ENCODE assay signal across 13 mouse cellular contexts in the genomic region with DNA sequence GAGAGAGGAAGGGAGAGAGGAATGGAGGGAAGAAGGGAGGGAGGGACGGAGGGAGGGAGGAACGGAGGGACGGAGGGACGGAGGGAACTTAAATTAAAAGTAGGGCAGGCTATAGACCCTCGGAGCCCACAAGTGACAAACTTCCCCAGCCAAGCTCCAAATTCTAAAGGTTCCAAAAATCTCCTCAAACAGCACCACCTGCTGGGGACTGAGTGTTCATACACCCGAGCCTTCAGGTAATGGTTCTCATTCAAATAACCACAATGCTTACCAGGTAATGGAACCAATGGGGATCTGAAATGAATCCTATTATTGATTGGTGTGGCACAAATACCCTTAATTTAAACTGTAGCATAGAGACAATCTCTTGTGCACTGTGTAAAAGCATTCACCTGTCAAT.
DNase-seq lines count a peak whose midpoint lies in the region; ATAC-seq and TF ChIP-seq lines count a peak whose summit lies in the region.
"Had no signal": no experiment of that assay in that cellular context is flagged by ENCODE, and none has a peak within 500 bp of the region (broad histone marks: within the 10 kb centered on the region; RNA-seq: fewer than 3 reads in every experiment).

No protein-coding gene starts in this region.

- H3K4me1 ChIP-seq in liver, embryonic 14.5 days (replicated peaks; ENCODE audit: control insufficient read depth in 2 of 2, insufficient read depth in 2 of 2, low read length in 1 of 2), result no peaks in the 10 kb centered on the region
- no peaks in the 10 kb centered on the region for H3K4me1 ChIP-seq in liver, embryonic 11.5 days (replicated peaks; ENCODE audit: control insufficient read depth, insufficient read depth, low read length)
- H3K4me1 ChIP-seq in MEL (ENCODE audit: control insufficient read depth in 1 of 2, insufficient read depth in 2 of 2, low read length in 2 of 2), result no peaks in the 10 kb centered on the region
- H3K4me1 ChIP-seq: neural tube, embryonic 12.5 days had no signal

- WGBS in liver, embryonic 14.5 days (ENCODE audit: insufficient replicate concordance), result 50% methylated on average over 6 of the region's 6 CpGs
- WGBS in liver, embryonic 11.5 days, result 49% methylated on average over 6 of the region's 6 CpGs

- peak; percentile 18; the same call in 1 of the 2 replicates for TF ChIP-seq CTCF in liver, embryonic 14.5 days (IDR thresholded peaks at IDR 0.05; ENCODE audit: low read depth)
- TF ChIP-seq CTCF in MEL (IDR thresholded peaks at IDR 0.05 in 2 of 3, conservative IDR thresholded peaks at IDR 0.05 in 1 of 3; ENCODE audit: control insufficient read depth in 1 of 3, insufficient read depth in 1 of 3, low read depth in 2 of 3, low read length in 3 of 3, poor library complexity in 1 of 3, severe bottlenecking in 1 of 3), result peak in 1 of 3 experiments; percentile 4; a peak in 1 of 6 replicates

- no peak for TF ChIP-seq RAD21 in MEL (IDR thresholded peaks at IDR 0.05; ENCODE audit: low read depth, low read length)

- no peak overlapping the region for H3K9ac ChIP-seq in liver, embryonic 14.5 days (replicated peaks)
- no peak overlapping the region for H3K9ac ChIP-seq in liver, embryonic 11.5 days (ENCODE audit: low read depth, low read length)
- no peak overlapping the region for H3K9ac ChIP-seq in MEL (ENCODE audit: control insufficient read depth, low read depth, low read length, poor library complexity, severe bottlenecking)
- H3K9ac ChIP-seq: neural tube, embryonic 12.5 days had no signal

- no peaks in the 10 kb centered on the region for H3K79me2 ChIP-seq in MEL (ENCODE audit: control insufficient read depth, insufficient read depth, low read length, poor library complexity)

- TF ChIP-seq EP300 in liver, embryonic 14.5 days (IDR thresholded peaks at IDR 0.05; ENCODE audit: low read depth), result no peak
- TF ChIP-seq EP300 in MEL (IDR thresholded peaks at IDR 0.05; ENCODE audit: low read depth in 1 of 2, low read length in 2 of 2), result no peak

- no peak for DNase-seq in frontal cortex, postnatal 14 days (ENCODE audit: low spot score in 2 of 2)
- no peak for DNase-seq in liver, embryonic 14.5 days (ENCODE audit: low read depth in 3 of 3, low spot score in 3 of 3)
- DNase-seq in liver, embryonic 11.5 days (ENCODE audit: low spot score), result no peak
- peak; percentile 1 for DNase-seq in MEL (ENCODE audit: low read depth, low spot score)
- peak; percentile 33 for DNase-seq in embryo, embryonic 11 days
- DNase-seq in spleen, postnatal 4 days (ENCODE audit: low spot score in 2 of 2), result no peak
- DNase-seq: cerebellum, adult 8-10 months; gastrocnemius, postnatal 25 days; kidney, postnatal 14 days had no signal

- no peaks in the 10 kb centered on the region; the same call in 1 of the 2 replicates for H3K9me3 ChIP-seq in liver, embryonic 14.5 days (ENCODE audit: control insufficient read depth, low read length)
- no peaks in the 10 kb centered on the region for H3K9me3 ChIP-seq in liver, embryonic 11.5 days (ENCODE audit: control insufficient read depth, low read length)
- no peaks in the 10 kb centered on the region for H3K9me3 ChIP-seq in MEL (replicated peaks; ENCODE audit: insufficient read depth, low read length)
- H3K9me3 ChIP-seq: neural tube, embryonic 12.5 days had no signal

- H3K27ac ChIP-seq in liver, embryonic 14.5 days, result no peak overlapping the region
- H3K27ac ChIP-seq in liver, embryonic 11.5 days (ENCODE audit: low read depth, low read length), result no peak overlapping the region
- H3K27ac ChIP-seq in MEL (ENCODE audit: control insufficient read depth, low read depth, low read length), result no peak overlapping the region
- H3K27ac ChIP-seq: neural tube, embryonic 12.5 days had no signal

- H3K4me2 ChIP-seq in liver, embryonic 14.5 days (ENCODE audit: low read depth), result no peak overlapping the region
- no peak overlapping the region for H3K4me2 ChIP-seq in liver, embryonic 11.5 days
- H3K4me2 ChIP-seq: neural tube, embryonic 12.5 days had no signal

- no peak overlapping the region for H3K4me3 ChIP-seq in liver, embryonic 14.5 days (ENCODE audit: insufficient read depth in 1 of 2, low read depth in 2 of 2, low read length in 2 of 2)
- H3K4me3 ChIP-seq in liver, embryonic 11.5 days (ENCODE audit: low read depth, low read length), result no peak overlapping the region
- no peak overlapping the region for H3K4me3 ChIP-seq in MEL (ENCODE audit: control insufficient read depth in 1 of 2, insufficient read depth in 1 of 2, low read depth in 2 of 2, low read length in 2 of 2)
- H3K4me3 ChIP-seq: erythroblast, embryonic 14.5 days; neural tube, embryonic 12.5 days had no signal

- no peak for TF ChIP-seq POLR2A in MEL (IDR thresholded peaks at IDR 0.05; ENCODE audit: control insufficient read depth in 1 of 2, insufficient read depth in 1 of 2, low read depth in 1 of 2, low read length in 2 of 2, poor library complexity in 1 of 2)

- H3K27me3 ChIP-seq in liver, embryonic 14.5 days (ENCODE audit: control insufficient read depth, insufficient read depth, low read length), result no peaks in the 10 kb centered on the region
- no peaks in the 10 kb centered on the region for H3K27me3 ChIP-seq in liver, embryonic 11.5 days (replicated peaks; ENCODE audit: control insufficient read depth, insufficient read depth, low read length)
- H3K27me3 ChIP-seq in MEL (ENCODE audit: control insufficient read depth in 1 of 2, insufficient read depth in 2 of 2, low read length in 2 of 2), result no peaks in the 10 kb centered on the region
- H3K27me3 ChIP-seq: neural tube, embryonic 12.5 days had no signal

- ATAC-seq in frontal cortex, adult (ENCODE audit: low TSS enrichment), result peak; percentile 34; the same call in 1 of the 2 replicates
- no peak for ATAC-seq in liver, embryonic 14.5 days (ENCODE audit: insufficient read depth)
- ATAC-seq in liver, embryonic 11.5 days (replicated peaks; ENCODE audit: low FRiP score), result no peak
- ATAC-seq in monocyte, adult 5-6 weeks (replicated peaks; ENCODE audit: insufficient number of reproducible peaks, low FRiP score, low TSS enrichment, poor library complexity, severe bottlenecking), result no peak

- H3K36me3 ChIP-seq in liver, embryonic 14.5 days (replicated peaks; ENCODE audit: control insufficient read depth, insufficient read depth, low read depth), result no peaks in the 10 kb centered on the region
- no peaks in the 10 kb centered on the region for H3K36me3 ChIP-seq in liver, embryonic 11.5 days (ENCODE audit: control insufficient read depth, insufficient read depth, low read length)
- no peaks in the 10 kb centered on the region for H3K36me3 ChIP-seq in MEL (ENCODE audit: control insufficient read depth in 1 of 2, insufficient read depth in 2 of 2, low read length in 2 of 2)
- H3K36me3 ChIP-seq: neural tube, embryonic 12.5 days had no signal

TF ChIP-seq in MEL, 35 proteins besides CTCF, POLR2A, EP300 and RAD21:
- TF ChIP-seq TAL1 (IDR thresholded peaks at IDR 0.05; ENCODE audit: low read length) (no peak), MAFK (IDR thresholded peaks at IDR 0.05; ENCODE audit: borderline replicate concordance, low read depth, low read length) (no peak), TBP (IDR thresholded peaks at IDR 0.05; ENCODE audit: low read depth, low read length) (no peak), GABPA (IDR thresholded peaks at IDR 0.05; ENCODE audit: low read depth, low read length) (no peak), TCF12 (IDR thresholded peaks at IDR 0.05; ENCODE audit: low read depth, low read length) (no peak), GATA1 (IDR thresholded peaks at IDR 0.05; ENCODE audit: low read depth, low read length) (no peak), MAX (IDR thresholded peaks at IDR 0.05; ENCODE audit: low read length) (no peak), ZC3H11A (IDR thresholded peaks at IDR 0.05; ENCODE audit: low read depth, low read length) (no peak), POLR2AphosphoS5 (IDR thresholded peaks at IDR 0.05; ENCODE audit: borderline replicate concordance, low read depth, low read length) (no peak), E2F4 (IDR thresholded peaks at IDR 0.05; ENCODE audit: borderline replicate concordance, low read depth, low read length) (no peak)

Comparison
In these comparisons a context has a peak if more than half of its experiments do, and no peak if none do; other contexts are left out.
1. DNase-seq: peak in MEL (single experiment) and embryo, embryonic 11 days (single experiment); none in frontal cortex, postnatal 14 days (0 of 2), liver, embryonic 14.5 days (0 of 3), liver, embryonic 11.5 days (single experiment) and spleen, postnatal 4 days (0 of 2).